Comparison of ENCODE assay signal across 16 mouse cellular contexts in the genomic region with DNA sequence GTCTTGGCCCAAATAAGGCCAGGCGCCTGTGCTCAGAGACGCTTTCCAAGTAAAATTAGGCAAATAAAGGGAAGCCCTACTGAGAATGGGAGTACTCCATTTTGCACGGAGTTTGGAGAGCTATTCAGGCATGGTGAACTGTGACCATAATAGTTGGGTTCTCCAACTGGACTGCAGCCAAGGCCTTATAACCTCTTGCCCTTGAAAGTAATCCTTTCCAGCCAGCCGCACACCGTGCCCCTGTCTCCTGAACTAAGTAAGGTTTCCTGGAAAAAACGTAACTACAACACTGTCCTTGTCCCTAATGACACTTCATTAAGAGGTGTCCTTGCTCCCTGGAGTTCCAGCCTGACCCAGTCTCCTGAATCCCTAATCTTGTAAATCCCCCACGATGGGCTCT. TPM values are rescaled to one million over a fixed set of nuclear protein-coding genes. Genes with fewer than 3 reads are reported as not detected.
A peak's percentile ranks its signal among the peaks of the same experiment; 100 is the strongest.
DNase-seq lines count a peak whose midpoint lies in the region; ATAC-seq and TF ChIP-seq lines count a peak whose summit lies in the region.
"Had no signal": no experiment of that assay in that cellular context is flagged by ENCODE, and none has a peak within 500 bp of the region (broad histone marks: within the 10 kb centered on the region; RNA-seq: fewer than 3 reads in every experiment).

No protein-coding gene starts in this region.

- H3K9me3 ChIP-seq in E14TG2a.4 (ENCODE audit: low read length): no peaks in the 10 kb centered on the region
- H3K9me3 ChIP-seq in intestine, embryonic 16.5 days (ENCODE audit: control insufficient read depth, low read length): no peaks in the 10 kb centered on the region
- H3K9me3 ChIP-seq: hindbrain, embryonic 12.5 days; neural tube, embryonic 15.5 days had no signal

- H3K27me3 ChIP-seq in heart, adult 2 months (ENCODE audit: control insufficient read depth, insufficient read depth, low read length): no peaks in the 10 kb centered on the region
- H3K27me3 ChIP-seq in E14TG2a.4 (ENCODE audit: insufficient read depth, low read length): no peaks in the 10 kb centered on the region
- H3K27me3 ChIP-seq in intestine, embryonic 16.5 days (replicated peaks; ENCODE audit: control insufficient read depth, insufficient read depth, low read length): no peaks in the 10 kb centered on the region
- H3K27me3 ChIP-seq: neural tube, embryonic 15.5 days had no signal

- H3K27ac ChIP-seq in heart, adult 2 months: no peak overlapping the region
- H3K27ac ChIP-seq in intestine, embryonic 16.5 days (ENCODE audit: low read length): peak overlapping the region; percentile 27
- H3K27ac ChIP-seq: hindbrain, embryonic 12.5 days; layer of hippocampus, adult 2 months; neural tube, embryonic 15.5 days had no signal

- no peaks in the 10 kb centered on the region for H3K79me2 ChIP-seq in heart, adult 2 months (replicated peaks; ENCODE audit: control insufficient read depth, insufficient read depth, low read length)

- TF ChIP-seq EP300 in heart, adult 2 months (IDR thresholded peaks at IDR 0.05; ENCODE audit: insufficient read depth, low read depth, low read length): no peak

- TF ChIP-seq CTCF in heart, adult 2 months (IDR thresholded peaks at IDR 0.05): no peak
- TF ChIP-seq CTCF in E14TG2a.4 (conservative IDR thresholded peaks at IDR 0.05; ENCODE audit: low read length): no peak

- no peaks in the 10 kb centered on the region for H3K4me1 ChIP-seq in heart, adult 2 months (ENCODE audit: control insufficient read depth, insufficient read depth, low read length)
- peaks cover 57% of the 10 kb centered on the region for H3K4me1 ChIP-seq in E14TG2a.4 (replicated peaks; ENCODE audit: low read depth, low read length)
- H3K4me1 ChIP-seq in intestine, embryonic 16.5 days (ENCODE audit: control insufficient read depth, insufficient read depth, low read length): peaks cover 14% of the 10 kb centered on the region

- H3K36me3 ChIP-seq in heart, adult 2 months (ENCODE audit: control insufficient read depth, insufficient read depth, low read length): no peaks in the 10 kb centered on the region
- H3K36me3 ChIP-seq in E14TG2a.4 (ENCODE audit: insufficient read depth, low read length): no peaks in the 10 kb centered on the region
- no peaks in the 10 kb centered on the region for H3K36me3 ChIP-seq in intestine, embryonic 16.5 days (ENCODE audit: control insufficient read depth, insufficient read depth, low read length)
- H3K36me3 ChIP-seq: hindbrain, embryonic 12.5 days; neural tube, embryonic 15.5 days had no signal

- DNase-seq in heart, adult 11 months: peak; percentile 73
- no peak for DNase-seq in heart, adult 2 months
- DNase-seq in kidney, postnatal 10 days: peak; percentile 72
- DNase-seq in gastrocnemius, postnatal 4 days (ENCODE audit: low spot score in 2 of 2): no peak
- no peak for DNase-seq in left cerebral cortex, adult 8-10 months (ENCODE audit: low spot score in 2 of 2)
- no peak for DNase-seq in layer of hippocampus, adult 18-20 months (ENCODE audit: low spot score in 2 of 2)
- DNase-seq: cerebellum, postnatal 25 days; lung, adult 2 months had no signal

- ATAC-seq in intestine, embryonic 16.5 days: no peak

- H3K4me2 ChIP-seq in intestine, embryonic 16.5 days (ENCODE audit: low read depth, low read length): no peak overlapping the region
- H3K4me2 ChIP-seq: heart, embryonic 11.5 days; hindbrain, embryonic 12.5 days; neural tube, embryonic 15.5 days had no signal

- no peak overlapping the region for H3K4me3 ChIP-seq in heart, adult 2 months
- H3K4me3 ChIP-seq in E14TG2a.4 (replicated peaks; ENCODE audit: low read length): peak overlapping the region; percentile 35
- no peak overlapping the region for H3K4me3 ChIP-seq in intestine, embryonic 16.5 days (ENCODE audit: low read length)
- H3K4me3 ChIP-seq: hindbrain, embryonic 12.5 days; layer of hippocampus, adult 2 months; neural tube, embryonic 15.5 days had no signal

- no peak overlapping the region for H3K9ac ChIP-seq in heart, adult 2 months (ENCODE audit: low read depth, low read length)
- H3K9ac ChIP-seq in intestine, embryonic 16.5 days (ENCODE audit: low read depth, low read length): no peak overlapping the region
- H3K9ac ChIP-seq: hindbrain, embryonic 12.5 days; neural tube, embryonic 15.5 days had no signal

- intact Hi-C loops in heart, adult 2 months (cut with DNase I): no loop called here

- WGBS in heart, adult 2 months: 40% methylated on average over 7 of the region's 7 CpGs
- whole genome bisulfite sequencing in intestine, embryonic 16.5 days: 59% methylated on average over 7 of the region's 7 CpGs

- no peak for TF ChIP-seq POLR2A in heart, adult 2 months (IDR thresholded peaks at IDR 0.05; ENCODE audit: insufficient read depth, low read depth, low read length)

RNA-seq across cellular contexts. Expression of a gene that starts 19.4 kb away (rescaled TPM):
- total RNA-seq in heart, adult 2 months (2021): 100 to 1,000 TPM; 115 to 126 TPM
- polyA plus RNA-seq in heart, adult 2 months (2012; rRNA removed): 217 and 259 TPM in 2 replicates
- 466 and 492 TPM in 2 replicates for polyA plus RNA-seq in intestine, embryonic 16.5 days (2015; fragmentation: Nextera tagmentation; extraction: Ambion mirVana)
- total RNA-seq in gastrocnemius, postnatal 4 days (2021): 100 to 1,000 TPM; 219 to 249 TPM
- 100 to 1,000 TPM; 286 to 385 (median 329) TPM for total RNA-seq in left cerebral cortex, adult 8-10 months (2022)
- 100 to 1,000 TPM; 278 to 306 TPM for total RNA-seq in layer of hippocampus, adult 18-20 months (2021)

RNA-seq across cellular contexts. Expression of a gene that starts 42.6 kb away (rescaled TPM):
- total RNA-seq in heart, adult 2 months (2021): not detected
- polyA plus RNA-seq in heart, adult 2 months (2012; rRNA removed): 0.61 TPM in 1 of 2 replicates, not detected in the other
- 0.48 and 0.70 TPM in 2 replicates for polyA plus RNA-seq in intestine, embryonic 16.5 days (2015; fragmentation: Nextera tagmentation; extraction: Ambion mirVana)
- under 1 TPM in 1 of 2 experiments, not detected in 1; 0.78 TPM for total RNA-seq in gastrocnemius, postnatal 4 days (2021)
- total RNA-seq in left cerebral cortex, adult 8-10 months (2022): not detected
- not detected for total RNA-seq in layer of hippocampus, adult 18-20 months (2021)
- total RNA-seq: layer of hippocampus, adult 2 months; left cerebral cortex, postnatal 14 days; megakaryocyte progenitor cell, adult 5-6 weeks had no signal

Comparison
In these comparisons a context has a peak if more than half of its experiments do, and no peak if none do; other contexts are left out.
1. DNase-seq: peak in heart, adult 11 months (single experiment) and kidney, postnatal 10 days (single experiment); none in heart, adult 2 months (0 of 2), gastrocnemius, postnatal 4 days (0 of 2), left cerebral cortex, adult 8-10 months (0 of 2) and layer of hippocampus, adult 18-20 months (0 of 2).